Mouse (Mus musculus) CD4-positive naive resting alpha-beta T cell, adult 57 days (primary cell): ENCODE results near the gene Acacb. TPM values are rescaled to one million over a fixed set of nuclear protein-coding genes. Genes with fewer than 3 reads are reported as not detected.

ENCODE experiments used
- total RNA-seq: library from RNA; stranded (reverse); gene quantifications from one replicate; pipeline ENCODE4 v1.2.4, GENCODE M21; 2023

Acacb gene
- 13.8 TPM for total RNA-seq

GRCm38 (mm10) chr5:114146028-114146888 is at the start of gene Acacb:
Acacb (plus strand) TSS chr5:114146535.

DNA sequence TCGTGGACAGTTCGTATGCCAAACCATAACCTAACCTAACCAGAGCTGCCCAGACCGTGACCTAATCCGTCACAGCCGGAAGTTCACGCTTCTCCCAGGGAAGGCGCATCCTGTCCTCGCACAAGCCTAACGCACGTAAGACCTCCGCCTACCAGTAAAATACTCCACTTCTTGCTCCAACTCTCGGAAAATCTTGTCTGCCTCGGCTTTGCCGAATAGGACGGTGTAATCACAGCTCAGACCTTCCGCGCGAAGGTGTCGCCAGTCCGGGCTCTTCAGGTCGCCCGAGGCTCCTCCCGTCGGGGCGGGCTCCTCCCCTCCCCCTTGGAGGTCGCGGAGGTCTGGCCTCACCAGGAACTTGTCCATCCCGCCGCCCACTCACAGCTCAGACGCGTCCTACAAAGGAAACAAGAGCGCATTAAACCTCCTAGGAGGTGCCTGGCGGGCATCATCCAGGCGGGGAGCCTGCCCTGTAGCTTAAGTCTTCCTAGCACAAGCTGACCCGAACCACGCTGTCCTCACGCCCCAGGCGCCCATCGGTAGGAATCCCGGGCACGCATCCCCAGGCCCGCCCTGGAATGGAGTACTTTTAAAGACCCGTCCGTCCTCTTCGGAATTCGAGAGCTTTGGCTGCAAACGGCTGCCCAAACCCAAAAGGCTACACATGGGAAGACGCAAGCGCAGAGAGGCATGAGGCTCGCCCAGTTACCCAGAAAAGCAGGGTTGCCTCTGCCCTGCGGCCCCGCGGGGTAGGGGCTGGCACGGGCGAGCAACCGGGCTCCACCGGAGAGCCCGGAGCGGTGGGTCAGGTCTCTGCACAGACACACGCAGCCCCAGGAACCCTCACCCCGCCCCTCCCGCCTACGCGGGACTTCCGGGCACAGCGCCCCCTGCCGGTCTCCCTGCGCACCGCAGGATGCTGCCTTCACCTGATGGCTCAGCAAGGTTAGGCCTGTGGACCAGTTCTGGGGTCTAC is 18.7 kb upstream of the Acacb start, which contains the start of gene Alkbh2:
Gene Alkbh2, minus strand, starts transcription at position 845 of the 976 bp plus-strand sequence.

GRCm38 (mm10) chr5:114130211-114130605 is 16.1 kb upstream of the Acacb start, which contains the start of gene Ung:
Ung (plus strand) TSS chr5:114130386.

GRCm38 (mm10) chr5:114273693-114274402 is 127.5 kb downstream of the Acacb start, which contains the start of gene Foxn4:
Foxn4 (minus strand) TSS chr5:114273807.

GRCm38 (mm10) chr5:114288874-114289273 is 142.5 kb downstream of the Acacb start, which contains the start of gene Myo1h:
Myo1h (plus strand) TSS chr5:114289166.

Other genes with a start within 250 kb of the Acacb start
- 59.1 TPM for gene Coro1c, start 237.8 kb upstream of the Acacb start, total RNA-seq
- gene Ssh1, start 152.6 kb upstream of the Acacb start, total RNA-seq = 42.1 TPM
- gene Dao, start 142.8 kb upstream of the Acacb start, total RNA-seq = not detected
- gene Usp30, start 81.1 kb upstream of the Acacb start, total RNA-seq = 20.5 TPM
- gene Svop, start 55.0 kb upstream of the Acacb start, total RNA-seq = not detected
- gene Alkbh2, start 18.3 kb upstream of the Acacb start, total RNA-seq = 8.2 TPM
- gene Ung, start 16.1 kb upstream of the Acacb start, total RNA-seq = 12.9 TPM
- not detected for gene Foxn4, start 127.3 kb downstream of the Acacb start, total RNA-seq
- gene Myo1h, start 142.6 kb downstream of the Acacb start, total RNA-seq = 14.2 TPM
- gene Kctd10, start 234.0 kb downstream of the Acacb start, total RNA-seq = 110 TPM
- 62.7 TPM for gene Ube3b, start 234.1 kb downstream of the Acacb start, total RNA-seq